Mouse (Mus musculus): Measurements from ENCODE around the gene Twsg1. TPM values are rescaled to one million over a fixed set of nuclear protein-coding genes. Genes with fewer than 3 reads are reported as not detected.

Twsg1 gene
- total and polyA plus RNA-seq, 3 experiments: 17.0 to 17.7 TPM; not detected in 1

DNA sequence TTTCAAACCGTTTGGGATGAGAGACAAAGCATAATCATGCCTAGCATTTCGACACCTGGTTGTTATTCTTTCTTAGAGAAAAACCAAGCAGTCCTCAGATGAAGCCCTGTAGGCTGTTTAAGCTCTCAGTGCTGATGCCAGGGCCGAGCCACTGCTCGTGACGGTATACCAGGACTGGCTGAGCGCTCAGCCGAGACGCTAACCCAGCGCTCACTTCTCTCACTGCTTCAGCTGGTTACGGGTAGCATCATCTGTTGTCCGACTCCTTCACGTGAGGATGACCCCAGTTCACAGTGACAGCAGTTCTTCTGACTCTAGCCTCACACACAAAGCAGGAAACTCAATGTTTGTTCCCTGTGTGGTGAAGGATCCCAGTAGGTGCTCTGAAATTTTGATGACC is 10.8 kb downstream of the Twsg1 start:
- Histone ChIP-seq H3K9ac (ENCODE audit: control insufficient read depth, low read depth, low read length, poor library complexity, severe bottlenecking) (no peak overlapping the region), H3K4me1 (ENCODE audit: control insufficient read depth in 1 of 2, insufficient read depth in 2 of 2, low read length in 2 of 2) (peaks cover 5 to 7% of the 10 kb centered on the region in 2 experiments), H3K79me2 (ENCODE audit: control insufficient read depth, insufficient read depth, low read length, poor library complexity) (no peaks in the 10 kb centered on the region), H3K27me3 (ENCODE audit: control insufficient read depth in 1 of 2, insufficient read depth in 2 of 2, low read length in 2 of 2) (no peaks in the 10 kb centered on the region), H3K9me3 (replicated peaks; ENCODE audit: insufficient read depth, low read length) (no peaks in the 10 kb centered on the region), H3K4me3 (ENCODE audit: control insufficient read depth in 1 of 2, insufficient read depth in 1 of 2, low read depth in 2 of 2, low read length in 2 of 2) (no peak overlapping the region), H3K36me3 (ENCODE audit: control insufficient read depth in 1 of 2, insufficient read depth in 2 of 2, low read length in 2 of 2) (peaks cover 2 to 9% of the 10 kb centered on the region in 2 experiments), H3K27ac (ENCODE audit: control insufficient read depth, low read depth, low read length) (no peak overlapping the region)
- DNase-seq (ENCODE audit: low read depth, low spot score): no peak
- TF ChIP-seq POLR2AphosphoS5 (IDR thresholded peaks at IDR 0.05; ENCODE audit: borderline replicate concordance, low read depth, low read length) (no peak), POLR2AphosphoS2 (IDR thresholded peaks at IDR 0.05; ENCODE audit: low read length) (no peak), EP300 (IDR thresholded peaks at IDR 0.05; ENCODE audit: low read depth in 1 of 2, low read length in 2 of 2) (no peak), MAZ (IDR thresholded peaks at IDR 0.05; ENCODE audit: low read depth, low read length) (no peak), MYB (IDR thresholded peaks at IDR 0.05; ENCODE audit: low read depth, low read length) (no peak), HCFC1 (IDR thresholded peaks at IDR 0.05; ENCODE audit: low read depth, low read length) (no peak), KAT2A (conservative IDR thresholded peaks at IDR 0.05; ENCODE audit: low read depth, low read length) (no peak)

DNA sequence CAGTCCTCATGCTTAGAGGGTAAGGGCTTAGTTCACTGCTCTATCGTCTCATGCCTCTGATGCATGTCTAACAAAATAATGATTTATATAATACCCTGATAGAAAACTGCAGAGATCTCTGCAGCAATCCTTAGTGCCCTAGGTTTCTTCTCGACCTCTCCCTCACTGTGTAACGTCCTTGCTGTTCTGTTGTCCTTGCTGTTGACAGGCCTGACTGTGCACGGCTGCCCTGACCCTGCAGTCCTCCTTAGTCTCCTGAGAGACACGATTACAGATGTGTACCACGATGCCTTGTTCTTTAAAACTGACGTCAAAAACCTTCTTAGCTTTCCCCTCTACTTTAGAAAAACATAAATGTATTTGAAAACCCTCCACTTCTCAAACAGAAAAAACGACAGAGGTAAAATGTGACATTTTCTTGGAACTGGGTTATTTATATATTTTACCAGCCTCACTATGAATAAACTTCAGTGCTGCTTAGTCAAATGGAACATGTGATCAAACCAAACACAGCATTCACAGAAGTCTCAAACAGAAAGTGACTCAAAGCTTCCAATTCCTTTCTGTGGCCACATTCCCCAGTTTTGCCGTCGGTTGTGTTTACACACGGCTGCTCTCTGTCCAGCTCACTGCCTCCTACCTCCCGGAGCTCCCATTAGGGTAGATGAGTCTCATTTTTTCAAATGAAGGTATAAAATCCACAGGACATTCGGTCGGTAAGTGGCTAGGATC is 11.4 kb downstream of the Twsg1 start:
- H3K4me3 ChIP-seq (ENCODE audit: control insufficient read depth in 1 of 2, insufficient read depth in 1 of 2, low read depth in 2 of 2, low read length in 2 of 2): no peak overlapping the region
- no peaks in the 10 kb centered on the region for H3K27me3 ChIP-seq (ENCODE audit: control insufficient read depth in 1 of 2, insufficient read depth in 2 of 2, low read length in 2 of 2)
- peaks cover 2 to 3% of the 10 kb centered on the region in 2 experiments for H3K36me3 ChIP-seq (ENCODE audit: control insufficient read depth in 1 of 2, insufficient read depth in 2 of 2, low read length in 2 of 2)
- no peak for TF ChIP-seq TCF12 (IDR thresholded peaks at IDR 0.05; ENCODE audit: low read depth, low read length)
- no peak for TF ChIP-seq ZKSCAN1 (IDR thresholded peaks at IDR 0.05; ENCODE audit: low read depth, low read length)
- DNase-seq (ENCODE audit: low read depth, low spot score): no peak
- no peaks in the 10 kb centered on the region for H3K79me2 ChIP-seq (ENCODE audit: control insufficient read depth, insufficient read depth, low read length, poor library complexity)
- no peak overlapping the region for H3K9ac ChIP-seq (ENCODE audit: control insufficient read depth, low read depth, low read length, poor library complexity, severe bottlenecking)
- H3K27ac ChIP-seq (ENCODE audit: control insufficient read depth, low read depth, low read length): no peak overlapping the region
- H3K4me1 ChIP-seq (ENCODE audit: control insufficient read depth in 1 of 2, insufficient read depth in 2 of 2, low read length in 2 of 2): 0 out of 4 replicates have a peak, but pooled peaks cover 2% of the 10 kb centered on the region in 2 experiments
- no peaks in the 10 kb centered on the region for H3K9me3 ChIP-seq (replicated peaks; ENCODE audit: insufficient read depth, low read length)

DNA sequence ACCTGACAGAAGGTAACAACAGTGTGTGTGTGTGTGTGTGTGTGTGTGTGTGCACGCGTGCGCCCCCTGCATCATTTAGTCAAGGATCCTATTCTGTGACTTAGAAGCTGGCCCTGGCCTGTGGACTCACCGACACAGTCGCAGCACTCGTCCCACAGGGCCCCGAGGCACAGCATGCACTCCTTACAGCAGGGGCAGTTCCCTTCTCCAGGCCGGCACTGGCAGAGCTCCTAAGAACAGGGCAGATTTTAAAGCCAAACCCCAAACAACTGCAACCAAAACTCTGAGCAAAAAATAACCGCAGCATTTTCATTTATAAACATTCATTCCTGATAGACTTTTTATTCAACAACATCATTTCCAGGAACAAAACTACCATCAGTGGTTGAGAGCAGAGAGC is 13.4 kb downstream of the Twsg1 start:
- H3K4me3 ChIP-seq (ENCODE audit: control insufficient read depth in 1 of 2, insufficient read depth in 1 of 2, low read depth in 2 of 2, low read length in 2 of 2): no peak overlapping the region
- 0 out of 4 replicates have a peak, but pooled peaks cover 0 to 2% of the 10 kb centered on the region in 2 experiments for H3K4me1 ChIP-seq (ENCODE audit: control insufficient read depth in 1 of 2, insufficient read depth in 2 of 2, low read length in 2 of 2)
- no peak overlapping the region for H3K9ac ChIP-seq (ENCODE audit: control insufficient read depth, low read depth, low read length, poor library complexity, severe bottlenecking)
- no peak overlapping the region for H3K27ac ChIP-seq (ENCODE audit: control insufficient read depth, low read depth, low read length)
- peaks cover 0 to under 1% of the 10 kb centered on the region in 2 experiments; a peak in 2 of 4 replicates for H3K36me3 ChIP-seq (ENCODE audit: control insufficient read depth in 1 of 2, insufficient read depth in 2 of 2, low read length in 2 of 2)
- TF ChIP-seq MYB (IDR thresholded peaks at IDR 0.05; ENCODE audit: low read depth, low read length) (no peak), SMC3 (IDR thresholded peaks at IDR 0.05; ENCODE audit: low read depth, low read length) (no peak), CHD1 (IDR thresholded peaks at IDR 0.05; ENCODE audit: low read depth, low read length) (no peak), CHD2 (IDR thresholded peaks at IDR 0.05; ENCODE audit: low read length) (no peak), POLR2AphosphoS2 (IDR thresholded peaks at IDR 0.05; ENCODE audit: low read length) (no peak), MXI1 (IDR thresholded peaks at IDR 0.05; ENCODE audit: low read depth, low read length) (no peak), ETS1 (IDR thresholded peaks at IDR 0.05; ENCODE audit: low read depth, low read length) (no peak), USF1 (IDR thresholded peaks at IDR 0.05; ENCODE audit: low read depth, low read length) (no peak), ZKSCAN1 (IDR thresholded peaks at IDR 0.05; ENCODE audit: low read depth, low read length) (no peak), MYC (IDR thresholded peaks at IDR 0.05; ENCODE audit: low read depth, low read length) (no peak), ZMIZ1 (IDR thresholded peaks at IDR 0.05; ENCODE audit: low read depth, low read length) (no peak), BHLHE40 (IDR thresholded peaks at IDR 0.05; ENCODE audit: borderline replicate concordance, low read depth, low read length) (no peak), TAL1 (IDR thresholded peaks at IDR 0.05; ENCODE audit: low read length) (no peak), NRF1 (IDR thresholded peaks at IDR 0.05; ENCODE audit: insufficient read depth, low read depth, low read length, poor library complexity, severe bottlenecking) (no peak), NELFE (IDR thresholded peaks at IDR 0.05; ENCODE audit: low read depth, low read length) (no peak), RCOR1 (IDR thresholded peaks at IDR 0.05; ENCODE audit: low read depth, low read length) (no peak), TCF12 (IDR thresholded peaks at IDR 0.05; ENCODE audit: low read depth, low read length) (no peak), EP300 (IDR thresholded peaks at IDR 0.05; ENCODE audit: low read depth in 1 of 2, low read length in 2 of 2) (no peak), UBTF (IDR thresholded peaks at IDR 0.05; ENCODE audit: borderline replicate concordance, insufficient read depth, low read depth, low read length) (no peak)
- no peak for DNase-seq (ENCODE audit: low read depth, low spot score)
- no peaks in the 10 kb centered on the region for H3K9me3 ChIP-seq (replicated peaks; ENCODE audit: insufficient read depth, low read length)
- no peaks in the 10 kb centered on the region for H3K27me3 ChIP-seq (ENCODE audit: control insufficient read depth in 1 of 2, insufficient read depth in 2 of 2, low read length in 2 of 2)
- no peaks in the 10 kb centered on the region for H3K79me2 ChIP-seq (ENCODE audit: control insufficient read depth, insufficient read depth, low read length, poor library complexity)
